Mouse (Mus musculus) heart, postnatal 25 days (tissue): ENCODE measurements around the gene Aicda. TPM values are rescaled to one million over a fixed set of nuclear protein-coding genes. Genes with fewer than 3 reads are reported as not detected.

ENCODE experiments used
- total RNA-seq, 2 experiments: library from RNA; stranded (reverse); gene quantifications; 2 replicates each; pipeline ENCODE4 v1.2.3; 2021

Aicda gene
- total RNA-seq, 2 experiments from 2014 or later, result not detected

Other genes starting within 250 kb of the Aicda start
- 10 to 100 TPM; 36.4 to 41.4 TPM for gene M6pr, start 245.1 kb upstream of the Aicda start, total RNA-seq
- 10 to 100 TPM; 17.1 to 18.7 TPM for gene Phc1, start 213.2 kb upstream of the Aicda start, total RNA-seq
- not detected for gene Rimklb, start 55.0 kb upstream of the Aicda start, total RNA-seq
- gene Mfap5, start 48.0 kb upstream of the Aicda start, total RNA-seq, result 10 to 100 TPM; 37.3 to 50.0 TPM
- 1 to 10 TPM; 3.5 to 5.2 TPM for gene Apobec1, start 48.6 kb downstream of the Aicda start, total RNA-seq
- not detected for gene Gdf3, start 56.3 kb downstream of the Aicda start, total RNA-seq
- gene Dppa3, start 72.6 kb downstream of the Aicda start, total RNA-seq, result not detected
- gene Nanog, start 153.7 kb downstream of the Aicda start, total RNA-seq, result not detected
- 1 to 10 TPM; 1.8 to 2.2 TPM for gene Slc2a3, start 247.8 kb downstream of the Aicda start, total RNA-seq